Mouse (Mus musculus) c-Kit-positive CD71-positive TER-119-negative erythroid progenitor cells, embryonic 14.5 days (primary cell): ENCODE results near the gene Gm10260.
A peak's percentile ranks its signal among the peaks of the same experiment; 100 is the strongest.

Experiments
- DNase-seq: peaks from one replicate; pipeline ENCODE4 v3.0.0-alpha.2; 2013; ENCODE audit warnings: low read depth

Gene Gm10260

DNA sequence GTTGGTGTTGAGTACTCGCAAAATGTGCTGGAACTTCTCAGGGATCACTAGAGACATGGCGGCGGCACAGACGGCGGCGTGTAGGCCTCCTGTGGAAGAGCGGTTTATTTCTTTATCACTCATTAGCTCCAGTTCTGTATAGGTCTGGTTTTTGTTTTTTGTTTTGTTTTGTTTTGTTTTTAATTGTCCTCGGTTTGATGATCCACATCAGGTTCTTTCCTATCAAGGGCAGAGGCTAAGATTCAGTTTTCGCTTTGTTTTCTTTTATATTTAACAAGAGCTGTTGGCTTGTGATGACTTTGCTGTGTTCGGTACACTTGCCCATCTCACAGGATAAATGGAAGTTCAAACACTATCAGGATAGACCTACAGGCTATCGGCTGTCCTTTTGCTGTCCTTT, at the start of gene Gm10260:
TSS of gene Gm10260 (minus strand) at position 101 of the 400 bp plus-strand sequence.
- DNase-seq: no peak

DNA sequence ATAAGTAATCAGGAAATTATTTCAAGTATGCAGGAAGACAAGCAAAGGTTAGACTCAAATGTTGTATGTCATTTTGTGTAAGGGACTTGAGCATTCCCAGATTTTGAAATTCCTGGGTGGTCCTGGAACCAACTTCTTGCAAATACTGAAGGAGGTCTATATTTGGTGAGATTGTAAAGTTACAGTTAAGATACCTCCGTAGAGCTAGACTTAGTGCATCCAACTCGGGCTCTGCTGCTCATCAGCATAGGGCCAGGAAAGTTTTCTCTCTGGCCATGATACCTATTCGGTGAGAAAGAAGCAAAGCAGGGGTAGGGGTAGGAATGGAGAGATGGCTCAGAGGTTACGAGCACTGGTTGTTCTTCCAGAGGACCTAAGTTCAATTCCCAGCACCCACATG, 49.4 kb upstream of the Gm10260 start:
- DNase-seq: no peak

DNA sequence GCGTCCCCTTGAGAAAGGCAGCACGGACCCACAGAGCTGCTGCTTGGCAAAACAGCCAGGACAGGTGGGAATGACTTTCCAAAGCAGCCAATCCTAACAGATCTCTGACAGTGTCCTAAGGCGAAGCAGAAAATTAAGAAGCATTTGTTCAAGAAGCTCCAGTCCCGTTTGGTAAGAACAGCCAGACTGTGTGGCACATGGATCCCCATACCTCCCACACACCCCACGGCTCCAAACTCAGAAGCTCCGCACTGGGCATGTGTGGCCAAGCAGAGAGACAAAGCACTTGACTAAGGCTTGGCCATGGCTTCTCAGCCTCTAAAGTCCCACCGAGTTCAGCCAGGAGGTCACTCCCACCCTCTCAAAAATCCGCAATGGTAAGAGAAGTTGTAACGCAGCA, 45.5 kb upstream of the Gm10260 start:
- no peak for DNase-seq

DNA sequence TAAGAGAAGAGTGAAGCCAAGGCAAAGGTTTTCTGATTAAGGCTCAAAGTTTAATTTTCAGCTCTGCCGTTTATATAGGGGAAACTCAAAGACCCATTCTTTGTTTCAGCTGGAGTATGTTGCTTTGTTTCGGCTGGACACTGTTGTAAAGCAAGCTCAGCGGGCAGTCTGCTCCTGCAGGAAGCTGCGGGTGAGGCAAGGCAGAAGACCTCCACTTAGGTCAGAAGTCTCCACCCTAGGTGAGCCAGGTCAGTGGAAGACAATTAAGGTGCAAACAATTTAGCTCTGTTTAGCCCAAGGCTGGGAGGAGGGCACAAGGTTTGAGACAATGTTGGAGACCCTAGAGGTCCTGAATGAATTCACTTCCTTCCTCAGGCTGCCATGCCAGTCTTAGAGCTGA, 42.0 kb upstream of the Gm10260 start:
- no peak for DNase-seq

DNA sequence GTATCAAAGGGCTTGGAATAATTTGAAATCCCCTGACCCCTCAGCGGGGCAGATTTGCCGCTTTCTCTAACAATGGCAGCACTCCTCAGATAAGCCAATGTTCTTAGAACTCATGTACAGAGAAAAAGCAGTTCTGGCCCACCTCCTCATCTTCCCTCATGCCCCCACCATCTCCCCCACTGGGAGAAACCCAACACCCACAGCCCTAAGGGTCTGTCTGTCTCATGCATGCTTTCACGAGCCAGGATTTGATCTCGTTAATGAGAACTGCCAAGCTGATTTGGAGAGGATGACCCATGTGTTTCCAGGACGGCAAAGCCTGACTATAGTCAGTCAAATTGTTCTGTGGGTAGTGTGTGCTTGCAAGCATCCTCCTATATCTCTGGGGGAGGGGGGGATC, 37.0 kb upstream of the Gm10260 start:
- no peak for DNase-seq

DNA sequence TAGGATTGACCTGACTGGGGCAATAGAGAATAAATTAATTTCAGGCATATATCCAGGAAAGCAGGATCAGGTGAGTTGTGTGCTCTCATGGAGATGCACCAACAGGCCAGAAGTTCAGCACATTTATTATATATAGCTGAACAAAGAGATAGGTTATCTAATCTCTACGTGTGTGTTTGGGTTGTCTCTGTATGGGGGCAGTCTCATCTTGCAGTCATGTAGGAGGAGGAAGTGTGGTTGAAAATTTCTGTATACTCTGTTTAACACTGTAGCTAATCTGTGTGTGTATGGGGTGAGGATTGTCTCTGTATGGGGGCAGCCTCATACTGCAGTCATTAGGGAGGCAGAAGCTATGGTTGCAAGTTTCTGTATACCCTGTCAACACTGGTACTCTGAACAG, 34.3 kb upstream of the Gm10260 start:
- DNase-seq: no peak

DNA sequence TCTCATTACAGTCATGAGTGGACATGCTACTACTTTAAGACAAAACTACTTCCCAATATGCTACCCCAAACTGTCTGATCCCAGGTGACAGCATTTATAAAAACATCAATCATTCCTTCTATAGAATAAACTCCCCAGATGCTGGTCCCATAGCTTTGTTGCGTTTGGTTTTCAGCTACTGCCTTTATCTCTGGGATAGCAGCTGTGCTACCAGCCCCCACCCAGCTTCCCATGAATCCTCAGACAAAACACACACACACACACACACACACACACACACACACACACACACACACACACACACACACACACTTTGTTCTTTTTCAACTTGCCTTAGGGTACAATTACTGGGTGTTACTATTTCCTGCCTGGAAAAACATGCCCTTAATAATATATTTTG, 33.5 kb upstream of the Gm10260 start:
- DNase-seq: no peak

DNA sequence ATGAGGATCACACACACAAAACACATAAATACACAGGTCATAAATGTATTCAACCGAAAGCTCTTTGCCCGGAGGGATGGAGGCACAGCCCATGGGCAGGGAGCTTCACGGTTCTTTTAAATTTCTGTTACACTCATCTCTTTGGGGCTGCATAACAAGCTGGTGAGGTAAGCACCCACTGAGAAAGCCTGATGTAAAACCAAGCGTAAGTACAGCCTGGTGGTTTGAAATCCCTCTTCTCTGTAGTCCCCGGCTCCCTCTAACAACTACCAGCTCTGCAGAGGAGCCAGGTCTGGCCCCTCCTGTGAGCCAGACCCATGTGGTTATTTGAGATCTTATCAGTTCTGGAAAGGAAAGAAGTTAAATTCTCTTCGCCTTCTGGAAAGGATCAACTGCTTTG, 31.2 kb upstream of the Gm10260 start:
- no peak for DNase-seq

DNA sequence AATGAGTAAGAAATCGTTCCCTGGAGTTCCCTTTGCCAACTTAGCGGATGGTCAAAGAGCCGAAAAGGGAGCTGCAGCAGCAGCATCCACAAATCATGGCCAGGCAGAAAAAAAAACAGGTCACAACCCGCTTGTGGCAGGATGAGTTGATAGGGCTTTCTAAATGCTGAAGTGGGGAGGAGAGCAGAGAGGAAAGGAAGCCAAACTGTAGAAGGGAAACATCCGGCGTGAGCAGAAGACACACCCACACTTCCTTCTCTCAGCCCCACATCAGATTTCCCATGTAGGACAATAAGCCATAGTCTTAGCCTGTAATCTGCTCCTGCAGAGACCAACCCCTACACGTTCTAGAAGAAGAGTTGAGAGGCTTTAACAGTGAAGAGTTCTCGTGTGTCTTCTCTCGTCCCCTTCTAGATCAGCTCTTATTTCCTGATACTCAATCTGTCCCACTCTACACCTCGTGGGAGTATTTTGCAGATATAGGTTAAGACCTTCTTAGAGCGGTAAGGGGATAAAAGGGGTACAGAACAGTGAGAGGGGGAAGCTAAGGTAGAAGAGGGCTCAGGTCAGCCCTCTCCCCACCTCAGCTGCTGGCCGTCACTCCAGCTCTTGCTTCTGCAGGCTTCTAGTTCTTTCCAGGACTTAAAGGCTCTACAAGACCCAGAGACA, 29.5 kb upstream of the Gm10260 start:
- no peak for DNase-seq

DNA sequence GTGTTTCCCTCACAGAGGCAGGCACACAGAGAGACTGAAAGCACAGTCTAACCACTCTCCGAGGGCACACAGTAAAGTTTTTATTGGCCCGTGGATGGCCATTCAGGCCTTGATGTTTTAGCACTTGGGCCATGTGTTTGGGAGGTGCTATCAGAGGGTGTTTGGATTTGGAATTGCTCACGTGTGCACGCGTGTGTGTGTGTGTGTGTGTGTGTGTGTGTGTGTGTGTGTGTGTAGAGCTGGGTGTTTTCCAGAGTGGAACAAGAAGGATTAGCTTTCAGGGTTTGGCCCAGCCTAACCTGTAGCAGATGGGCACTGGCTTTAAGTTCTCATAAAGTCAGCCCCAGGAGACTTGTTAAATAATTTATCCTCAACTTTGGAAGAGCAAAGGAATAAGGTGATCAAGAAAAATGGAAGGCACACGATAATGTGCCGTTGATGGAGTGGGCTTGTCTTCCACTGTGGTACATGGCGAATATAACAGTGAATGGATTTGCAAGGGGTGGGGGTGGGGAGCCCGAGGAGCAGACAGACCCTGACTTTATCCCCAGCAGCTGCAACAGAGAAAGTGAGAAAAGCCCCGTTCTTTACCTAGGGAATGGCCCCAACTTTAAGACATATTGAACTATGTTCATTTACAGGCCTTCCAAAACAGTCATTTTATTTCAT, 24.9 kb upstream of the Gm10260 start:
- no peak for DNase-seq

DNA sequence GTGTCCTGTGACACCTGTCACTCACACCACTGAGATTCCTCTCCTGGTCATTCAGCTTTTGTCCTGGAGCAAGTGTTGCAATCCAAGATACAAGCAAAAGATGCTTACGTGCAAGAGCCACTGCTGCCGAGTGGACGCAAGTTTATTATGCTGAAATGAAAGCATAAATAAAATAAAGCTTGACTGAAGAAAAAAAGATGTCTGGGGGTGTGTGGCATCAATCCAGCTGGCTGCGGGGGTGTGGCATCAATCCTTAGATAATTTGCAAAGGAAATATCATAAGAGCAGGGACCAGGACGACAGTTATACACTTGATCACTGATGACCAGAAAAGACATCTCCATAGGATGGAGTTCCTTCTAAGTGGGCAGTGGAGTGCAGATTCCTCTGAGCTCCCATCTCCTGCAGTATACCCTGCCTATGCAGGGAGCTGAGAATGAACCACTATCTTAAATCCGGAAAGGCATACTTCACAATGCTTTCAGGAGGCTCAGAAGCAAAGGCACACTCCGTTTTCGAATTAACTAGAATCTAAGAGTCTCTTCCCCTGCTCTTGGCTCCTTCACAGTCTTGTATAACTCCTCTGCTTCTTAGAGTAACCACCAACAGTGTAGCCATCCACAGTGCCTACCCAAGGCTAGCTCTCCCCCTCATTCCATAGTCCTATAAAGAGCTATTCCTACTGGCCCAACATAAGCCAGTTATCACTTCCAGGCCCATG, 23.2 kb upstream of the Gm10260 start:
- DNase-seq: no peak

DNA sequence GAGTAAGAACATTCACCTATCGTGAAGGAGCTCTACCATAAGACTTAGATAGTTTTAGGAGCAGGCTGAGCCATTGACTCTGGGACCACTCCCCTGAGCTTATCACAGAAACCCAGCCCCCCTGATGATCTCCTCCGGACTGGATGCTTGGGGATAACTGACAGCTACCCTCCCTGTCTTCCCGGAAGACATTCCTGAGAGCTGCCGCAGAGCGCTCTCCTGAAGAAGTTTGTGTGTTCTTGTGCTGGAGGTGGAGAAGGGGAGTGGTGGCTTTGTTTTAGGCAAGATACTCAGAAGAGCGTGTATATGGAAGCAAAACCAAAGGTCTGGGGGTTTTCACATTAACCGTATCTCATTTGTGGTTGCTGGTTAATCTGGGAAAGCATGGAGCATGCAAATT, 21.6 kb upstream of the Gm10260 start:
- no peak for DNase-seq

DNA sequence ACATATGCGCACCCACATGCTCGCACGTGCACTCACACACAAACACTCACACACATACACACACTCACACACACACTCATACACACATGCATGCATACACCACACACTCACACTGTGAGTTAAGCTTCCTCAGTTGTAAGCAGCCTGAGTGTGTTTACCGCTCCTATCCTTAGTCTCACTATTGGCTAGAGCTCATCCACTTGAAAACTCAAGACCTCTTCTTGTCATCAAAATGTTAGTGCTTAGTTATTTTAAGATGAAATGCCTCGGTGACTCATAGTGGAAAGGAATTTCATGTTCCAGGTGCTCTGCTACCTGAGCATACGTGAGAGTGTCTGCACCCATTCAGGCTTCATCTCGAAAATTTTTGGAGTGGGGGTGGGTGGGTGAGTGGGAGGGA, 21.2 kb upstream of the Gm10260 start:
- no peak for DNase-seq

DNA sequence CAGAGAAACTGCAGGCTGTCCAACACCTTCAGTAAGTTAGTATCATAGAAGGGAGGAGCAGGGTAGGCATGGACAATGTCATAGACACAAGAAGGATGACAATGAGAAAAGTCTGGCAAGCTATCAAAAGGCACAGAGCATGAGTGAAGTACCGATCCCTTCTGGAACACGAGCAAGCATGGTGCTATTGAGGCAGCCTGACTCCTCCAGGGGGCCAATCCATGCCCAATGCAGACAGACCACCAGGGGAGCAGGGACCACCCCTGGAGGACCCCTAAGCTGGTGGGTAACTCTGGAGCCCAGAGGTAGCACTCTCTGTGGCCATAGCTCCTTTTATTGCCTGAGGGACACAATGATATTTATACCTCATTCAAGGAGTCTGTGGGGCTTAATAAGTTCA, 20.1 kb upstream of the Gm10260 start:
- DNase-seq: no peak

DNA sequence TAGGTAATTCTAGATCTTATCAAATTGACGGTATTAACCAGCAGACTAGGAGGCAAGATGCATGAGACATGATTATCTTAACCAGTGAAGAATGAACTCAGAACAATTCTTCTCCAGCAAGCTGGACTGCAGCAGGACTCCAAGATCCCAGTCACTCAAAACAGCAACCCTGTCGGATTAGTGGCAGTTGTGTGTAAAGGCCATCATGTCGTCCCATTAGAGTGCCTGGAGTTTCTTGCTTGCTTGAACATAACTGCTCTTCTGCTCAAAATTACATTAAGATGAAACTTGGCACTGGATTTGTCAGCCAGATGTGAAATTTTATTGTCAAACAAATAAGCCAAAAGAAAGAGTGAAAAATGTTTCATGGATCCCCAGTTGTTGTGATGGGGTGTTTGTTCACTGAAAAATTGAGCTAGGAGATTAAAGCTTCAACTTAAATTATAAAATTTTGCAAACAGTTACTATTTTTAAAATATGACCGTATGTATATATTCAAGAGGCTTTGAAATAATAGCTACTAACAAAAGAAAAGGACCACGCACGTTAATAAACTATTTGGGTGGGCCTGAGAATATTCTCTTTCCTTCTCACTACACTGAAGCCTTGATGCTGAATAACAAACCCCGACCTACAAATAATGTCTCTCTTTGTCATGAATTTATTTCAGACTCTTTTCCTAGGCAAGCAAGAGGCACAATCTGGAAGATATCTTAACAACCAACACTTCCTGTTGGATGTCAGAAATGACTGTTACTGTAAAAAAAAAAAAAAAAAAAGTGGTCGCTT, 19.4 kb upstream of the Gm10260 start:
- no peak for DNase-seq

DNA sequence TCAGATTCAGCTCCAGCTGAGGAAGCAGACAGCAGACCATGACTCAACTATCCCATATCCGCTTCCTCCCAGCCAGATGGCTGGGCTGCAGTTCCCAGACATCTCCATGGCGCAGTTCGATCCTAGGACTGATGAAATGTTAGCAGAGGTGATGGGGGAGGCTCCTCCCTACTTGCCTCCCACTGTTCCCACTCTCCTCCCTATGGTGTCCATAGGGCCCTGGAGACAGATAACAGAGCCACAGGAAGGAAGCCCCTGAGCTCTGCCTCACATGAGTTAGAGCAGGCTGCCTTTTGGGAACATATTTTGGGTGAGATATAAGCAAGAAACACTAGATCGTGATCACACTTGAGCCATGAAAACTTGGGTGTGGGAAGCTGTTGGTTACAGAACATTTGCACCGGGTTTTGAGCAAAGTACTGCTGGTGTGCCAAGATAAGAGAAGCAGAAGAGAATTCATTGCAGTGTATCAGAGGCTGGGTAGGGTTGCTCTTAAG, 18.3 kb upstream of the Gm10260 start:
- DNase-seq: peak; percentile 62

DNA sequence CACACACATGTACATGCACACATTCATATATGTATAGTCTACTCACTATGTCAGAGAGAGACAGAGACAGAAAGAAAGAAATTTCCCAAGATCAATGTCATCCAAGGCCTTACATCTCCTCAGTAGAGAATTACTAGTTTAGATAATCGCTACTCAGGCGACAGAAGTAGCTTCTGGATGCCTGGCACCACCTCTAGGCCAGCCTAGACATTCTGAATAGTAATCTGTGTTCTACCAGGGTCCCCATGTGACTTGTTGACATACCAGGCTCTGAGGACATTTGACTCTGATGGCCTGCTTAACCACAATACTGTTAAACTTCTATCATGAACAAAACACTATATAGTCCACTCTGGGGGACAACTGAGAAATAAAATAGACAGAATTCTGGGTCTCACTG, 17.2 kb upstream of the Gm10260 start:
- no peak for DNase-seq

DNA sequence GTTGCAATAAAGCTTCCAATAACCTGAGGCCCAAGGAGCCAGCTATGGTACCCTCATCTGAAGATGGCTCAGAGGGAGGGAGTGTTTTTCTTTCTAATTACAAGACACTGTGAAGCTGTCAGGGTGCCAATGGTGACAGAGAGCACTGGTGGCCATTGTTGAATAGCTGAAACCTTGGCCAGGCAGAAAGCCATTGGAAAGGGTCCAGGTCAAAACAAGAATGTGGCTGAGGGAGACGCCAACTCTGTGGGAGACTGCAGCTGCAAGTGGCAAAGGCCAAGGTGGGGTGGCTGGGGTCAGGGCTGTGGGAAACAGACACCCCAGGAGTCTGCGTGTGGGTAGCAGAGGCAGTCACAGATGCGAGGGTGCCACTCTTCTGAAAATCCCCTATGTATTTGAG, 16.3 kb upstream of the Gm10260 start:
- DNase-seq: no peak

DNA sequence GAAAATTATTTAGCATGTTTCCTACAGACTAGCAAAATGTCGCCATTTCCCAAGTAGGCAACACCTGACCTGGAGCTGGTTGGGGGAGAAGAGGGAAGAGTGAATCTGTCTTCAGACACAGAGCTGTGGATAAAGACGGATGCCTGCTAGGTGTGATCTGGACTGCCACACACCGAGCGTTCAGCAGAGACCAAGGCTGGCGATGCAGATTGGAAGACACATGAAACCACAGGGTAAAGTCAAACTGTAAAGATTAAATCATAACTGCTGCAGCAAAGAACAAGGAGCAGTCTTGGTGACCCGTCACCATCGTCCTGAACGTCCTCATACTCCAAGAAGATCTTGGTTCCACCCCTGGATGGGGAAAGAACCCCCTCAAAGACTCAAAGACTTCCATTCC, 15.5 kb upstream of the Gm10260 start:
- no peak for DNase-seq

DNA sequence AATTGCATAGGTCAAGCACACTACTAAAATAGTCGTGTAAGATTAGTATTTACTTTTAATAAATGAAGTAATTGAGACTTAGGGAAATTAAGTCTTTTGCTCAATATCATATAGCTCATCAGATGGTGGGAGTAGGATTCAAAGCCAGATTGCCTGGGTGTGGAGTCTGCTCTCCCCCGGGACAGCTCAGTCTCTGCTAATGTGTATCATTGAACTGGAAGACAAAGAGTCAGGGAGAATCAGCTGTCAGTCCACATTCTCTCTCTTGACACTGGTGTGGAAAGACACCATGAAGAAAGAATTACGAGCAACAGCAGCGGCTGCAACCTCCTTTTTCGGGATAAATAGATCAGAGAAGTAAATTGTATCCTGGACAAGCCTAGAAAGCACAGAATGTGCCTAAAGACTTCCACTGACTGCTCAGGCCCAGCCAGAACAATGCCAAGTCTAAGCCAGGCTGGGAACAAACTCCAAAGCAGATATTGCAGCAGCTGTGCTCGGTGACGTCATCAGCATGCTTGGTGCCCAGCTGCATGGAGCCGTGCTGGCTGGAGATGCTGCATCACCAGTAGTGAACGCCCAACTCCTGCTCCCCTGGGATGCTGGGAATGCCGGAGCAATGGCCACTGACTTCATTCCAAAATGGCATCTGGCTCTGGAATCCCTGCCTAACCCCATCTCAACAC, 14.5 kb upstream of the Gm10260 start:
- no peak for DNase-seq

DNA sequence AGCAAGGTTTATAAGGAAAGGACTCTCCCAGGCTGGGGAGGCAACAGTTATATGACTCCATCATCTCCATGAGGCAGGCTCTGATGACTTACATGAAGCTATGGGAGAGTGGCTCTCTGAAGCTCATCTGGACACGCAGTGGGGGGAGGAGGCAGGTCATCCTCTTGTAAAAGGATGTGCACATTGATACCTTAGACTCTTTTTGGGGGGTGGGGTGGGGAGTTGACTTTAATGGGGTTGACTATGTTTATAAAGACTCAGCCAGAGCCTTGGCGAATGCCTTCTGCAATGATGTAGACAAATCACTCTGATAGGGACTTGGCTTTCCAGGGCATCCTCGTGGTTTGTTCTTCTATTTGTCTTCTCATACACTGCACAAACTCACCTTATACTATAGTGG, 8.8 kb upstream of the Gm10260 start:
- no peak for DNase-seq

DNA sequence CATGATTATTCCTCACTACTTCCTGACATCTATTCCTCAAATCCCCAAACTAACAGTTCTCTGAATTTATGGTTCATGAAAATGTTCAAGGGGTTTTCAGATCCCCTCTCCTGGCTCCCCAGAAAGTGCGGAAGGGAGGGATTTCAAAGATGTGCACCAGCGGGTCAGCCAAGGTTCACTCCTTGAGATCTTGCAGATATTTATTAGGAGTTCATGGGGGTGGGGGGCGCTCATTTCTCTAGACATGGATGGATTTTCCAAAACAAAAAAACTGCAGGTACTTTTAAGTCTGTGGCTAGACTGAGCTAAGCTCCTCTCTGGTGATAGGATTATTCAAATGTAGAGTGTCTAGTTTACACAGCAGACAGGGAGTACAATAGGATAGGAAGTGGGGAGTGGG, 8.4 kb upstream of the Gm10260 start:
- DNase-seq: no peak
